Mouse (Mus musculus) lung, adult 2 months (tissue): ENCODE data around the gene Traf3ip3. TPM values are rescaled to one million over a fixed set of nuclear protein-coding genes. Genes with fewer than 3 reads are reported as not detected.

Source experiments
- DNase-seq: peaks from one replicate; pipeline ENCODE4 v3.0.0; 2022
- H3K4me1 ChIP-seq: fragments of 200-500 bp; 2 replicates; pipeline ENCODE4 v1.6.1; 2011; ENCODE audit warnings: low read length; ENCODE audit not compliant: control insufficient read depth, insufficient read depth
- H3K4me3 ChIP-seq: fragments of 200-500 bp; replicated peaks from 2 replicates; pipeline ENCODE3; 2011; ENCODE audit warnings: low read depth, mild to moderate bottlenecking, control low read depth, low read length; ENCODE audit errors: extremely low read depth
- CTCF ChIP-seq: fragments of 200-500 bp; IDR thresholded peaks from 2 replicates; pipeline ENCODE4 v1.5.1; 2011; ENCODE audit warnings: mild to moderate bottlenecking, low read length, control low read depth; ENCODE audit not compliant: insufficient read depth
- POLR2A ChIP-seq: fragments of 200-500 bp; IDR thresholded peaks from 2 replicates; pipeline ENCODE4 v1.6.1; 2011; ENCODE audit warnings: low read depth, mild to moderate bottlenecking, control low read depth, low read length, borderline replicate concordance; ENCODE audit errors: extremely low read depth
- WGBS: fragments of 180-500 bp; shearing (Covaris S2); methylation state at CpG from one replicate; pipeline ENCODE4 v1.1.7; 2018; 5-methylcytosine and 5-hydroxymethylcytosine counted together
- polyA plus RNA-seq: library from polyadenylated mRNA; depleted of rRNA; stranded (reverse); fragments of >200 nt; gene quantifications from 2 replicates; pipeline ENCODE4 v1.2.3, GENCODE M21; 2012

Traf3ip3 gene
- polyA plus RNA-seq, 1 experiment = 5.5 TPM

DNA sequence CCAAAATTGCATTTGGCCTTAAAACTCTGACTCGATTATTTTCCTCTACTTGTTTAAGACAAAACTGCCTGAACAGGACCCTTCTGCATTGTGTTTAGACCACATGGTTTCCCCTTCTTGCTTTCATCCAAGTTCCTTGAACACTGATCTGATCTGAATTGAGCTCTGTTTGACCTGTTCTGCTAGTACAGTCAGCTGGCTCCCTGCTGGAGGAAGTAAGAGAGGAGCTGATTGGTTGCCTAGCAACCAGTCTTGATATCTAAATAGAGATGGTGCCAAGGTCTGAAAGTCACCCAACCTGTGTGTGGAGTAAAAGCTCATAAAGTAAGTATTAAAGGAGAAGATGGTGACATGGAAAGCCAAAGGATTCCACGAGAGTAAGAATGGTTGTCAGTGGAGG lies 31.6 kb downstream of the Traf3ip3 start:
- TF ChIP-seq POLR2A (no peak), CTCF (no peak)
- 33% methylated on average over 2 of the region's 2 CpGs for WGBS
- Histone ChIP-seq H3K4me3 (no peak overlapping the region), H3K4me1 (peaks cover 8% of the 10 kb centered on the region; the same call in 1 of the 2 replicates)
- no peak for DNase-seq

DNA sequence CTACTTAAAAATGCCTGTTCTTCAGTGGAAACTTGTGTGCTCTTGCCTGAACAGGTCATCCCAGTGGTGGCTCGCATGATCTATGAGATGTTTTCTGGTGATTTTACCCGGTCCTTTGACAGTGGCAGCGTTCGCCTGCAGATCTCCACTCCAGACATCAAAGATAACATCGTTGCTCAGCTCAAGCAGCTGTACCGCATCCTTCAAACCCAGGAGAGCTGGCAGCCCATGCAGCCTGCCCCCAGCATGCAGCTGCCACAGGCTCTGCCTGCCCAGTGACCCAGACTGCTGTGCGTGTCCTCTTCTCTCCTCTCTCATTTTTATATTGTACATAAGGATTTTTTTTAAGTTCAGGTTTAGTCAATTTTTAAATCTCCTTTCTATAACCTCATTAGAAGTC lies 32.3 kb downstream of the Traf3ip3 start:
- no peak for TF ChIP-seq POLR2A
- no peak for TF ChIP-seq CTCF
- DNase-seq = no peak
- H3K4me1 ChIP-seq = peaks cover 6% of the 10 kb centered on the region; the same call in 1 of the 2 replicates
- no peak overlapping the region for H3K4me3 ChIP-seq
- 69% methylated on average over 7 of the region's 7 CpGs for WGBS

GRCm38 (mm10) chr1:193167746-193168145 lies 33.8 kb downstream of the Traf3ip3 start, which contains the start of gene A130010J15Rik:
Gene A130010J15Rik (plus strand): TSS chr1:193168046.
- TF ChIP-seq POLR2A (no peak), CTCF (no peak)
- no peak for DNase-seq
- WGBS = 90% methylated on average over 3 of the region's 3 CpGs
- H3K4me1 ChIP-seq = peaks cover 5% of the 10 kb centered on the region; the same call in 1 of the 2 replicates
- no peak within 1 kb of the TSS for H3K4me3 ChIP-seq

DNA sequence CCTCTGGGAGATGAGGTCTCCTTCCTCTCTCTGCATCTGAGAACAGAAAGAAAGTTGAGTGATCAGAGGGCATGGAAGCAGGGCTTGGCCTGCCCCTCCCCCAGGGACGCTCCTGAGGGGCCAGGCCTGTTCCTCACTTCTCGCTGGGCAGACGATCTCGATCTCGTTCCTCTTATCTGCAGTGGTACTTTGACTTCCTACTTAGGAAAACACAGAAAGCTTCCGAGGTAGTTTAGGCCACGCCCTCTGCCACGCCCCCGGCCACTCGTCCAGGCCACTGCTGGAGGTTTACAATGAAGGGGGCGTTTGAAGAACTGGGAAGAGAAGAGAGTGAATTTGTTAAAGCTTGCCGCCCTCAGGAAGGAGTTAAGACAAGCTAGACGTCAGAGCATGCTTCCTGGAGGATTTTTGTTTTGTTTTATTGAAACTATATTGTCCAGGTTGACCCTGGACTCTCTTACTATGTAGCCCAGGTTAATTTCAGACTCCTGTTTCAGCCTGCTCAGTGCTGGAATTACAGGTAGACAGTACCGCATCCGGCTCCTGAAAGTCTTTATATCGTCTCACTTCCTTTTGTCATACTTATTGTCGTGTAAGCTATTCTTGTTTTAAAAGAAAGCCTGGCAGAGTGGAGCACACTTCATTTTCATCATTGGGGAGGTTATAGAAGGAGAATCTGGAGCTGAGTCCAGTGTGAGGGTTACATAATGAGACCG lies 41.0 kb downstream of the Traf3ip3 start:
- no peak overlapping the region for H3K4me3 ChIP-seq
- WGBS = 11% methylated on average over 18 of the region's 18 CpGs
- peaks cover 8% of the 10 kb centered on the region for H3K4me1 ChIP-seq
- DNase-seq = peak; percentile 40
- no peak for TF ChIP-seq CTCF
- TF ChIP-seq POLR2A = no peak

- no peak for DNase-seq
- TF ChIP-seq CTCF (no peak), POLR2A (no peak)
- peaks cover 8% of the 10 kb centered on the region for H3K4me1 ChIP-seq
- WGBS = 39% methylated on average over 1 of the region's 1 CpGs
- H3K4me3 ChIP-seq = no peak overlapping the region
Observed at GRCm38 (mm10) chr1:193159613-193160012, 41.9 kb downstream of the Traf3ip3 start.

GRCm38 (mm10) chr1:193159163-193159562 lies 42.3 kb downstream of the Traf3ip3 start:
- 28% methylated on average over 3 of the region's 3 CpGs for WGBS
- DNase-seq = no peak
- TF ChIP-seq CTCF (no peak), POLR2A (no peak)
- Histone ChIP-seq H3K4me1 (peaks cover 8% of the 10 kb centered on the region), H3K4me3 (no peak overlapping the region)

DNA sequence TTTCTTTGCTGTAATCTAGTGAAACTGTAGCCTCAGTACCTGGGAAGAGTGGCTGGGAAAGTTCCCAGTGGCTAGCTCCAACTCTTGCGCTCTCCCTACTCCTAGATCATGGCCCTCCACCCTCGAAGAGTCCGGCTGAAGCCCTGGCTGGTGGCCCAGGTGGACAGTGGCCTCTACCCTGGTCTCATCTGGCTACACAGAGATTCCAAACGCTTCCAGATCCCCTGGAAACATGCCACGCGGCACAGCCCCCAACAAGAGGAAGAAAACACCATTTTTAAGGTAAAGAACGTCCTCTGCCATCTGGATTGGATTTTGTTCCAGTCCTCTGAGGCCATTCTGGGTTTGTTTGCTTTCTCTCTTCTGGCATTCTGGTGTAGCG lies 44.4 kb downstream of the Traf3ip3 start:
- no peak for DNase-seq
- Histone ChIP-seq H3K4me3 (no peak overlapping the region), H3K4me1 (peaks cover 8% of the 10 kb centered on the region)
- WGBS = 76% methylated on average over 8 of the region's 8 CpGs
- no peak for TF ChIP-seq POLR2A
- no peak for TF ChIP-seq CTCF

DNA sequence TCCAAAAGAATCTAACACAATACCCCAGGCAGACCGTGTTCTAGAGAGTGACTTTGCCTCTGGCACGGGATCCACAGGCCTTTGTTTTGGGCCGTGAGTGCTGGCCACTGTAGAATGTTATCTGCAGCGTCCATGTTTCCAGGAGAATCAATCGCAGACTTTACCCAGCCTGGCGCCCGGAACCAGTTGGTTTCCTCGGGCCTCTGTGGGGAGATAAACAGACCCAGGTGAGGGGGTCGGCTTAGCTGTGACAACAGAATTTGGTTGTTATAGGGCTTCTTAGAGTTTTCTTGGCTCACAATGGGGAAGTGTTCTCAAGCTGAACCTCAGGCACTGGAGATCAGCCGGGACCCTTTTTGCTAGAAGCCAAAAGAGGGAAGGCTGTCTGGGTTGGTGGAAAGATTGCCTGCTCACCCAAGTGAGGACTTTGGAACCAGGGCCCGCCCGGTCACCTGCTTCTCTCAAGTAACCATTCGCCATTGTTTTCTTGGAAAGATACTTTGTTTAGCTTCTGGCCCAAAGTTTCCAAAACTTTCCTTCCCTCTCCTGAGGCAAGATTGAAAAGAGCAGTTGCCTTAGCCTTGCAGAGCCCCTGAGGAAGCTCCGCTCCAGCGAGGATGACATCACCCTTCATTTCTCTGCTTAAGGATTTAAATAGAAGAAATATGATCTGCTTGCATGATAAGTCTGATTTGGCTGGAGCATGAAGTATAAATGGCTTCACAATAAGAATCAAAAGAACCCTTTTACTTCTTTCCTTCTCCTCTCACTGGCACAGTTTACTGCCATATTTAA lies 45.0 kb downstream of the Traf3ip3 start:
- DNase-seq = no peak
- H3K4me1 ChIP-seq = peaks cover 8% of the 10 kb centered on the region
- WGBS = 54% methylated on average over 15 of the region's 15 CpGs
- no peak overlapping the region for H3K4me3 ChIP-seq
- no peak for TF ChIP-seq POLR2A
- TF ChIP-seq CTCF = no peak

GRCm38 (mm10) chr1:193153561-193153960 lies 47.9 kb downstream of the Traf3ip3 start:
- peak overlapping the region; percentile 67 for H3K4me3 ChIP-seq
- 43% methylated on average over 16 of the region's 16 CpGs for WGBS
- TF ChIP-seq POLR2A = no peak
- no peak for TF ChIP-seq CTCF
- DNase-seq = peak; percentile 49
- no peaks in the 10 kb centered on the region for H3K4me1 ChIP-seq

GRCm38 (mm10) chr1:193152872-193153271 lies 48.6 kb downstream of the Traf3ip3 start, which contains the start of gene Irf6:
Gene Irf6 (plus strand): TSS chr1:193153111.
- WGBS = 3% methylated on average over 30 of the region's 30 CpGs
- Histone ChIP-seq H3K4me3 (peak within 1 kb of the TSS; percentile 67), H3K4me1 (no peaks in the 10 kb centered on the region)
- peak; percentile 76 for DNase-seq
- no peak for TF ChIP-seq CTCF
- peak; percentile 62; the same call in 1 of the 2 replicates for TF ChIP-seq POLR2A
